Mouse (Mus musculus) liver, embryonic 15.5 days (tissue): ENCODE measurements around the gene Hes2. TPM values are rescaled to one million over a fixed set of nuclear protein-coding genes. Genes with fewer than 3 reads are reported as not detected.

Experiments
- ATAC-seq: fragments of 200-750 bp; cut with Nextera tagmentation; 2 replicates; pipeline ENCODE4 v1.8.0; 2017; ENCODE audit warnings: moderate number of reproducible peaks, mild to moderate bottlenecking, moderate library complexity; ENCODE audit not compliant: insufficient read depth
- H3K27ac ChIP-seq: fragments of 300-500 bp; sonication (generic); replicated peaks from 2 replicates; pipeline ENCODE4 v1.5.1; 2015; ENCODE audit warnings: mild to moderate bottlenecking, inconsistent platforms
- H3K27me3 ChIP-seq: fragments of 300-500 bp; sonication (generic); 2 replicates; pipeline ENCODE4 v1.6.1; 2015; ENCODE audit warnings: mild to moderate bottlenecking, inconsistent platforms
- H3K36me3 ChIP-seq: fragments of 300-500 bp; sonication (generic); replicated peaks from 2 replicates; pipeline ENCODE4 v1.6.1; 2015; ENCODE audit warnings: moderate library complexity, mild to moderate bottlenecking, inconsistent platforms
- H3K4me1 ChIP-seq: fragments of 300-500 bp; sonication (generic); replicated peaks from 2 replicates; pipeline ENCODE4 v1.6.1; 2015; ENCODE audit warnings: inconsistent platforms
- H3K4me2 ChIP-seq: fragments of 300-500 bp; sonication (generic); 2 replicates; pipeline ENCODE4 v1.6.1; 2015; ENCODE audit warnings: moderate library complexity, mild to moderate bottlenecking, inconsistent platforms
- H3K4me3 ChIP-seq: fragments of 300-500 bp; sonication (generic); replicated peaks from 2 replicates; pipeline ENCODE4 v1.5.1; 2015; ENCODE audit warnings: mild to moderate bottlenecking, inconsistent platforms
- H3K9ac ChIP-seq: fragments of 300-500 bp; sonication (generic); 2 replicates; pipeline ENCODE4 v1.6.1; 2015; ENCODE audit warnings: moderate library complexity, mild to moderate bottlenecking, inconsistent platforms
- H3K9me3 ChIP-seq: fragments of 300-500 bp; sonication (generic); replicated peaks from 2 replicates; pipeline ENCODE4 v1.6.1; 2016; ENCODE audit warnings: inconsistent platforms
- WGBS: fragments of 180-500 bp; shearing (Covaris S2); methylation state at CpG from one replicate; pipeline ENCODE4 v1.1.7; 2015; ENCODE audit warnings: mixed read lengths; ENCODE audit not compliant: insufficient replicate concordance; 5-methylcytosine and 5-hydroxymethylcytosine counted together
- polyA plus RNA-seq: library from polyadenylated mRNA; unstranded; fragments of >200 nt; fragmentation: Nextera tagmentation; extraction: Ambion mirVana; gene quantifications from 2 replicates; pipeline ENCODE4 v1.2.1, GENCODE M21; 2015

The Hes2 gene
- 0.14 TPM in 1 of 2 replicates, not detected in the other for polyA plus RNA-seq

DNA sequence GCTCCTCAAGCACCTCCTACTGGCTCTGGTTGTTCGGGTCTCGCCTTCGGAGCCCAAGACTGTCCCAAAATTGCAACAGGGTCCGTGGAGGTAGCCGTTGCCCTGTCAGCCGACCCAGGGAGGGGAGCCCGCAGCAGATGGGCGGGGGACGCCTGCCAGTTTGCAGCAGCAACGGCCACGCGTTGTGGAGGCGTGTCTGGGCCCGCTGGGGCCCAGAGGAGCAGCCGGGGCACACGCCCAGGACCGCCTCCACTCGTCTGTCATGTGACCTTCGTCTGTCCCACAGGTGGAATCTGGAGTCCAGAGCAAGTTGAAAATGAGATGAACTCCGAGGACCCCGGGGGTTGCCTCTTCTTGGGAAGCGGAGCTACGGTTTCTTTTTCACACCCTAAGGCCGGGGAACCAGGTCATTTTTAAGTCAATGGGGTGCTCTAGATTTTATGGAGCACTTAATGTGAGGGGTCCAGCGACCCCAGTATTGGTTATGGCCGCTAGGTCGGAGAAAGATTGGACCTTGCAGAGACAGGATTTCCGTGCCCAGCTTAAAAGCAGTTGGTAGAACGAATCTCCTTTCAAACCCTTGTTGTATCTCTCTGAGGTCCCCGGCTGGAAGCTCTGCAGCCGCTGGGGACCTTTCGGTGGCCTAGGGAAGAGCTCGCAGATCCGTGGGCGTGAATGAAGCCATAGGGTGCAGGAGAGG lies at the start of gene Hes2:
Gene Hes2, plus strand, starts transcription at position 283 of the 700 bp plus-strand sequence.
- no peak for ATAC-seq
- WGBS: 3% methylated on average over 35 of the region's 35 CpGs
- Histone ChIP-seq H3K9me3 (no peaks in the 10 kb centered on the region), H3K9ac (no peak within 1 kb of the TSS), H3K27me3 (peaks cover 71% of the 10 kb centered on the region), H3K36me3 (no peaks in the 10 kb centered on the region), H3K4me3 (peak within 1 kb of the TSS; percentile 38), H3K4me1 (peaks cover 26% of the 10 kb centered on the region), H3K27ac (no peak within 1 kb of the TSS), H3K4me2 (peak within 1 kb of the TSS; percentile 65)

- H3K4me2 ChIP-seq: no peak overlapping the region
- 80% methylated on average over 3 of the region's 3 CpGs for WGBS
Measured at GRCm38 (mm10) chr4:152109509-152109908, 49.2 kb upstream of the Hes2 start.

DNA sequence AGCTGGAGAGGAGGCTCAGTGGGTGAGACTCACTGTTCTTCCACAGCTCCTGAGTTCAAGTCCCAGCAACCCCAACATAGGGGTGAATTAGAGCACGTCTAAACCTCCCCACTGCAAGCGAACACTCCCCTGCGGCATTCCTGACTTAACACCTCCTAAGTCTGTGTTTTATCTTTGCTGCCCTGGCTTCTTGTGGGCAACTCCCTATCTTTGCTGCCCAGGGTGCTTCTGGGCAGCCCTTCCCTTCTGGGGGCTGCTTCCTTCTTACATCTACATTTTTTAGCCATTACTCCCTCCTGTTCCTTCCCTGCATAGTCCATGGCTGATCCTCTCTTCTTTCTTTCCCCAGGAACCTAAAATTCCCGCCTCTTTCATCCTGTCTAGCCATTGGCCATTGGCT lies 48.0 kb upstream of the Hes2 start:
- peak overlapping the region; percentile 84 for H3K27ac ChIP-seq
- H3K36me3 ChIP-seq: peaks cover 73% of the 10 kb centered on the region
- H3K4me1 ChIP-seq: peaks cover 58% of the 10 kb centered on the region
- peaks cover 21% of the 10 kb centered on the region for H3K27me3 ChIP-seq
- WGBS: 18% methylated on average over 4 of the region's 4 CpGs
- H3K4me2 ChIP-seq: peak overlapping the region; percentile 58
- peak overlapping the region; percentile 34 for H3K9ac ChIP-seq
- no peak overlapping the region for H3K4me3 ChIP-seq
- H3K9me3 ChIP-seq: no peaks in the 10 kb centered on the region
- ATAC-seq: peak; percentile 72

More at GRCm38 (mm10) chr4:152109509-152109908, 49.2 kb upstream of the Hes2 start:
- H3K27me3 ChIP-seq: peaks cover 10% of the 10 kb centered on the region
- no peaks in the 10 kb centered on the region for H3K9me3 ChIP-seq
- H3K36me3 ChIP-seq: peaks cover 73% of the 10 kb centered on the region
- peaks cover 52% of the 10 kb centered on the region for H3K4me1 ChIP-seq
- peak overlapping the region; percentile 84 for H3K27ac ChIP-seq
- no peak overlapping the region for H3K4me3 ChIP-seq
- H3K9ac ChIP-seq: no peak overlapping the region
- ATAC-seq: no peak

- Histone ChIP-seq H3K9ac (no peak overlapping the region), H3K27ac (peak overlapping the region; percentile 10; the same call in 1 of the 2 replicates), H3K36me3 (peaks cover 56% of the 10 kb centered on the region), H3K27me3 (peaks cover 38% of the 10 kb centered on the region), H3K4me1 (peaks cover 56% of the 10 kb centered on the region), H3K4me3 (no peak overlapping the region), H3K4me2 (no peak overlapping the region), H3K9me3 (no peaks in the 10 kb centered on the region)
- ATAC-seq: no peak
- WGBS: 83% methylated on average over 9 of the region's 9 CpGs
Measured at GRCm38 (mm10) chr4:152112329-152112728, 46.3 kb upstream of the Hes2 start.

- Histone ChIP-seq H3K36me3 (peaks cover 39% of the 10 kb centered on the region), H3K4me2 (no peak overlapping the region), H3K4me1 (peaks cover 39% of the 10 kb centered on the region), H3K9ac (no peak overlapping the region), H3K27me3 (peaks cover 55% of the 10 kb centered on the region), H3K4me3 (no peak overlapping the region), H3K27ac (no peak overlapping the region), H3K9me3 (no peaks in the 10 kb centered on the region)
- no peak for ATAC-seq
- 85% methylated on average over 16 of the region's 16 CpGs for WGBS
Measured at GRCm38 (mm10) chr4:152114080-152114479, 44.6 kb upstream of the Hes2 start.

DNA sequence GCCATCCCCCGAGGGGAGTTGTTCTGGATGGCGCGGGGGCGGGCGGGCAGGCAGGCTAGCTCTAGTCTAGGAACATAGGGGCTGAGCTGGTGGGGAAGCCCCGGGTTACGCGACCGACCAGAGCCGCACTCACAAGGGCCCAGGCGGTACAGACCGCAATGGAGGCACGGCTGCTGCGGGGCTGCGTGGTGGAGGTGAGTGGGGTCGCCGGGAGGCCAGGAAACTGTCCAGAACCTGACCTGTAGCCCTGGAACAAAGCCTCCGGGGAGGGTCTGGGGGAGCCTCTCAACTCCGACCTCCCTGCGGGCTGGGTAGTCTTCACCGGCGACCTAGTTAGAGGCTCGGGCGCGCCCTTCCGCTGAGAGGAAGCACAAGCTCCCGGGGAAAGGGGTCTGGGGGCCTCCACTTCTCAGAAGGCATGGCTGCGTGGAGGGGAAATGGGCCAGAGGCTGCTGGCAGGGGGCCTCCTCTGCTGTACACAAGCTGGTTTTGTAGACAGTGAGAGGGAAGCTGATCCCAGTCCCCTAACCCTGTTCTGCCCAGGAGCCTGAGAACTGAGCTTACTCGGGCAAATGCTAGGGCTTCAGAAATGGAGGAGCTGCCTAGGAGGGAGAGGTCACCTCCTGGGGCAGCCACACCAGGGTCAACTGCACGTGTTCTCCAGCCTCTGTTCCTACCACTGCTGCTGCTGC lies 42.6 kb upstream of the Hes2 start, which contains the start of gene Tnfrsf25:
Gene Tnfrsf25, plus strand, starts transcription at position 14 of the 692 bp plus-strand sequence.
- H3K36me3 ChIP-seq: peaks cover 32% of the 10 kb centered on the region
- H3K27ac ChIP-seq: no peak within 1 kb of the TSS
- 1% methylated on average over 30 of the region's 30 CpGs for WGBS
- no peaks in the 10 kb centered on the region for H3K9me3 ChIP-seq
- peak within 1 kb of the TSS; percentile 43 for H3K4me2 ChIP-seq
- peak; percentile 23; the same call in 1 of the 2 replicates for ATAC-seq
- peaks cover 75% of the 10 kb centered on the region for H3K27me3 ChIP-seq
- peaks cover 35% of the 10 kb centered on the region for H3K4me1 ChIP-seq
- H3K9ac ChIP-seq: no peak within 1 kb of the TSS
- 0 out of 2 replicates have a peak within 1 kb of the TSS, but pooled peaks have one; percentile 4 for H3K4me3 ChIP-seq

DNA sequence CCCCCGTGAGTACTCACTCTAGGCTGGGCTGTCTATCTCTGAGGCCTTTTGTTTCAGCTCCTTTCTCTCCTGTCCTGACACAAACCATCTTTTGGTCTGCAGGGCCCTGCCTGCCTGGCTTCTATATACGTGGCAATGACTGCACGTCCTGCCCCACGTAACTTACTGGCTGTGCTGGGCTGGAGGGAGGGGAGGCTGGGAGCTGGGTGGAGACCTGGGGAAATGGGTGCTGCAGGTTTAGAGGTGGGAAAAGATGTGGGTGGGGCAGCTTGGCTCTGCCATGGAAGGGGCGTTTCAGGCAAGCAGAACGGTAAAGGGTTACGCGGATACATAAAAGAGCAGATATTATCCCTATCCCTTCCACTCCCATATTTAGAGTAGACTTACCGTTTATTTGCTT lies 41.1 kb upstream of the Hes2 start:
- Histone ChIP-seq H3K4me1 (peaks cover 29% of the 10 kb centered on the region), H3K27ac (no peak overlapping the region), H3K4me3 (no peak overlapping the region), H3K27me3 (peaks cover 90% of the 10 kb centered on the region), H3K4me2 (no peak overlapping the region), H3K36me3 (peaks cover 21% of the 10 kb centered on the region), H3K9ac (no peak overlapping the region), H3K9me3 (no peaks in the 10 kb centered on the region)
- WGBS: 60% methylated on average over 9 of the region's 9 CpGs
- ATAC-seq: no peak

DNA sequence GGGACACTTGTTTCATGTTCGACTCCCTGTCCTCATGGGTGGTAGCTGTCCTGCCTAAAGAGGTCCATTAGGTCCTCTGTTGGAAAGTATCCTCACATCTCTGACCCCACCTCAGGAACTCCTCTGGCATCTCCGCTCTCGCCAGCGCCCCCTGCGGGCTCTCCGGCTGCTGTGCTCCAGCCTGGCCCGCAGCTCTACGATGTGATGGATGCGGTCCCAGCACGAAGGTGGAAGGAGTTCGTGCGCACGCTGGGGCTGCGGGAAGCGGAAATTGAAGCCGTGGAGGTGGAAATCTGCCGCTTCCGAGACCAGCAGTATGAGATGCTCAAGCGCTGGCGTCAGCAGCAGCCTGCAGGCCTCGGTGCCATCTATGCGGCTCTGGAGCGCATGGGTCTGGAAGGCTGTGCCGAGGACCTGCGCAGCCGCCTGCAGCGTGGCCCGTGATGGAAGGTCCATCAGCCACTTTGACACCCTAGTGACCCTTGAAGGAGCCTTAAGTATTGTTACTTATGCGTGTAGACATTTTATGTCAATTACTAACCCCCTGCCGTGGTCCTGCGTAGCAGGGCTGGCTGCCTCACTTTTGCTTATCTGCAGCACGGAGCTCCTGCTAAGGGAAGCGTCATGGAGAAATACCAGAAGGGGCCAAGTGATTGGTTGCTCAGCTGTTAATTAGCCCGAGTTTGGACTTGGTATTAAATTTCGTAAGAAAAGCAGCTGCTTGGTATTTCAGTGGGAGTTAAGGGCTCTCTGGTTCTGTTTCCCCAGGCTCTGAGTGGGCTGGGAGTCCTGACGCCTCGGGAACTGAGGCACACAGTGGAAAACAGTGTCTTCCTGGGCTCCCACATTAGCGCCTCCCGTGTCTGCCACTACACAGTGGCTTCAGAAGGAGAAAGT lies 39.0 kb upstream of the Hes2 start:
- no peak for ATAC-seq
- H3K27ac ChIP-seq: no peak overlapping the region
- H3K9ac ChIP-seq: no peak overlapping the region
- H3K27me3 ChIP-seq: peaks cover 100% of the 10 kb centered on the region
- H3K4me1 ChIP-seq: peaks cover 29% of the 10 kb centered on the region
- 0 out of 2 replicates have a peak, but pooled peaks cover 4% of the 10 kb centered on the region for H3K36me3 ChIP-seq
- no peak overlapping the region for H3K4me3 ChIP-seq
- H3K9me3 ChIP-seq: no peaks in the 10 kb centered on the region
- 15% methylated on average over 39 of the region's 39 CpGs for WGBS
- H3K4me2 ChIP-seq: no peak overlapping the region

DNA sequence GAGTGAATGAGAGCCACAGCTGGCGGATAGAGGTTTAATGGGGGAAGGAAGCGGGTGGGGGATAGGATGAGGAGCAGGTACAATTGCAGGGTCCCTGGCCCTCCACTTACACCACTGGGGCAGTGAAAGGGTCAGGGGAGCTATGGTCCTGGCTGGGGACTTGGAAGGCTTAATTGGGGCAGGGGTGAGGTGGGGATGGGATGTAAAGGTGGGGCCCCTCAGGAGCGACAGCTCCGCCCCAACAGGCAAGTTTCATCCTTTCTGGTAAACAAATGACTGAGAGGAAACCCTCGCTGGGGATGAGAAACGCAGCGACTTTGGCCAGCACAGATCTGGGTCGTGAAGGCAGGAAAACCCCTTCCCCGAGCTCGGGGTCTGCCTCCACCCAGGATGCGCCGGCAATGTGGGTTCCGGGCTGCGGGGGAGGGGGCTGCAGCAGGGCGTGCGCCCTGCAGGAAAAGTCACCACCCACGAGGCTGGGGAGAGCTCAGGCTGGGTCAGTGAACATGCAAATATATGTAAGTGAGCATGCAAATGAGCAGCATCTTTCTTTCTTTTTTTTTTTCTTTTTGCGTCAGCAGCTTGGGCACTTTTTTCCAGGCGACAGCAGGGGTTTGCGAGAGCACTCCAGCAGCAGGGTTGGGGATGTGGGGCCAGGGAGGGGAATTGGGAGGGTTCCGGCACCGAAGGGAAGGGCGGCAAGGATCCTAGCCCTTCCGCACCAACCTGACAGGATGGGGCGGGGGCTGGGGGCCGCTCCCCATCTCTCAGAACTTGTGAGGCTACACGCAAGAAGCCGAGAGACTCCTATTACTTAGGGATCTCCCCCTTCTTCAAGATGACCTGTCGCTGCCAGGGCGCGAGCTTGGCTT lies 38.1 kb upstream of the Hes2 start:
- no peak for ATAC-seq
- WGBS: 4% methylated on average over 31 of the region's 31 CpGs
- peaks cover 100% of the 10 kb centered on the region for H3K27me3 ChIP-seq
- no peaks in the 10 kb centered on the region for H3K9me3 ChIP-seq
- 0 out of 2 replicates have a peak overlapping the region, but pooled peaks have one; percentile 5 for H3K4me3 ChIP-seq
- H3K4me1 ChIP-seq: peaks cover 29% of the 10 kb centered on the region
- H3K4me2 ChIP-seq: peak overlapping the region; percentile 14; the same call in 1 of the 2 replicates
- no peaks in the 10 kb centered on the region for H3K36me3 ChIP-seq
- H3K27ac ChIP-seq: no peak overlapping the region
- no peak overlapping the region for H3K9ac ChIP-seq

- Histone ChIP-seq H3K27ac (no peak overlapping the region), H3K4me3 (0 out of 2 replicates have a peak overlapping the region, but pooled peaks have one; percentile 5), H3K4me1 (peaks cover 29% of the 10 kb centered on the region), H3K4me2 (no peak overlapping the region), H3K27me3 (peaks cover 100% of the 10 kb centered on the region), H3K36me3 (no peaks in the 10 kb centered on the region), H3K9ac (no peak overlapping the region), H3K9me3 (no peaks in the 10 kb centered on the region)
- no peak for ATAC-seq
- 3% methylated on average over 12 of the region's 12 CpGs for WGBS
Measured at GRCm38 (mm10) chr4:152121183-152121505, 37.5 kb upstream of the Hes2 start.
